Mouse (Mus musculus) liver, embryonic 14 days (tissue): ENCODE data around the gene Pld5. TPM values are rescaled to one million over a fixed set of nuclear protein-coding genes. Genes with fewer than 3 reads are reported as not detected.

Experiments
- polyA plus RNA-seq: library from polyadenylated mRNA; depleted of rRNA; stranded (reverse); fragments of >200 nt; gene quantifications from 2 replicates; pipeline ENCODE4 v1.2.3, GENCODE M21; 2012; rRNA removed

Pld5 gene
- 0.01 and 0.02 TPM in 2 replicates for polyA plus RNA-seq

DNA sequence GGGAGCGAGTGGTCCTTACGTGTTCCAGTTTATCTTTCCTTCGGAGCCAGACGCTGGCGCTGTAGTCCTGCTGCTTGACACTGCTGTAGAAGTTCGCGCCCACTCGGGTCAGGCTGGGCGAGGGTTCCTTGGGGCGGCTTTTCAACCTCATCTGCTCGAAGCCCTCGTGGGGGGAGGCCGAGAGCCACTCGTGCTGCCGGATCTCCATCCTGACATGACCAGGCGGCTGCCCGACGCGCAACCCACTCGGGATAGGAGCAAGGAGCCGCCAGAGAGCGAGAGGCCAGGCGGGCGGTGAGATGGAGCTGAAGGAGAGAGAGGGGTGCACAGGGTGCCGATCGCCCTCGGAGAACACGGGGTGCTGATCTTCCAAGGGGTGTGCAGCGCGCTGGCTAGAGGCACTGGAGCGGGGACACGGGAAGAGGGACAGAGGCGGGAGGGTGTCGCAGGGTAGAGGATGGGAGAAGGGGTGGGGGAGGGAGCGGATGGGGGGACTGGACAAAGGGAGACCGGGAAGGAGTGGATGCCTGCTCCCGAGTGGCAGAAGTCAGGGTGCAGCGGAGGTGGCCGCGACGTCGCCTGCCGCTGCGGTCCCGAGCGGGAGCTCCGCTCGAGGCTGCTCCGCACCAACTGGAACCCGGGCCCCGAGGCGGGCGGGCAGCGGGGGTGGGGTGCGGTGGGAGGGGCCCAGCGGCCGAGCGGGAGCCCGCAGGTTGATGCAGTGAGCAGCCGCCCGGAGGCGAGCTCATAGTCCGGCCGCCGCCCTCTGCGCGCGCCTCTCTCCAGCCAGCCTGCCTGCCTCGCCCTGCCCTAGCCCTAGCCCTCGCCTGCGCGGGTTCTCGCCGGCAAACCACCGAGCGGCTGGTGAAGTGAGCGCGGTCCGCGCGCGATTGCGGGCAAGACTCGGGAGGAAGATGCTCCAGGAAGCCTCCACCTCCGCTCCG lies at the start of gene Pld5:
Gene Pld5, minus strand, starts transcription at position 646 of the 944 bp plus-strand sequence.

DNA sequence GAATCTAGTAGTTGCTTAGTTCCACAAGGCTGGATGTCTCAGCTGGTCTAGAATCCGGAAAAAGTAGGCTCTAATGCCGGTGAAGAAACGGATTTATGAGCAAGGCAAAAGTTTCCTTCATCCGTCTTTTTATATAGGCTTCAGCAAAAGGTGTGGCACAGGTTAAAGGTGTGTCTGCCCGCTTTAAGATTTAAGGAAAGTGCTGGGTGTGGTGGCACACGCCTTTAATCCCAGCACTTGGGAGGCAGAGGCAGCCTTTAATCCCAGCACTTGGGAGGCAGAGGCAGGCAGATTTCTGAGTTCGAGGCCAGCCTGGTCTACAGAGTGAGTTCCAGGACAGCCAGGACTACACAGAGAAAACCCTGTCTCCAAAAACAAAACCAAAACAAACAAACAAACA lies 296.1 kb downstream of the Pld5 start, which contains the start of gene Rbm8a2:
Gene Rbm8a2, minus strand, starts transcription at position 101 of the 400 bp plus-strand sequence.

DNA sequence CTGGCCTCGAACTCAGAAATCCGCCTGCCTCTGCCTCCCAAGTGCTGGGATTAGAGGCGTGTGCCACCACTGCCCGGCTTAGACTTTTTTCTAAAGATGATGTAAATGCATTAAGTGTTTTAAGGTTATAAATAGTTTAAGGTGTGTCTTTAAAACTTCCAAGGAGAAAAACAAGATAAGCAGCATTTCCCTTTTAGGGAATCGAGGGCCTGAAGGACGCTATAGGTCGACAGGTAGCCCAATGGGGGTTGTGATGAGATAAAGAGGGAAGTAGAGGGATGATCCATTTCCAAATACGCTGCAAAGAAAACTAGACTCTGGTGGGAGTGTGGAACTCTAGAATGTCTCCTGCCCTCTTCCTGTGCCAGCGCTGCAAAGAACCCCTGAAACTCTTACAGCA lies 355.1 kb downstream of the Pld5 start, which contains the start of gene Gm38100:
Gene Gm38100, plus strand, starts transcription at position 301 of the 400 bp plus-strand sequence.

